Mouse (Mus musculus): ENCODE results near the gene Hoxc9.

- TF ChIP-seq CTCF (IDR thresholded peaks at IDR 0.05; ENCODE audit: low read depth, low read length) (no peak), POLR2A (IDR thresholded peaks at IDR 0.05; ENCODE audit: borderline replicate concordance, low read depth, low read length) (no peak)
Measured at GRCm38 (mm10) chr15:102936279-102936972, 39.8 kb upstream of the Hoxc9 start, which contains the start of gene Hoxc12.

Data from bone marrow macrophage, adult 2 months (primary cell).